Mouse (Mus musculus) spleen, postnatal 4 days (tissue): ENCODE data around the gene Slc34a3.

Source experiments
- DNase-seq, 2 experiments: peaks; one replicate each; pipeline ENCODE4 v3.0.0; 2022; ENCODE audit warnings: low spot score in 2 of 2

Gene Slc34a3

GRCm38 (mm10) chr2:25252331-25252730 lies 18.2 kb upstream of the Slc34a3 start:
- DNase-seq, result no peak

- DNase-seq, result no peak
These were observed 12.3 kb upstream of the Slc34a3 start, which contains the start of gene AL732309.1 for GRCm38 (mm10) chr2:25246183-25247072. Gene AL732309.1 (minus strand): TSS chr2:25246863.

GRCm38 (mm10) chr2:25244144-25244543 lies 10.0 kb upstream of the Slc34a3 start:
- no peak for DNase-seq

GRCm38 (mm10) chr2:25243342-25243741 lies 9.2 kb upstream of the Slc34a3 start:
- DNase-seq, result no peak

DNA sequence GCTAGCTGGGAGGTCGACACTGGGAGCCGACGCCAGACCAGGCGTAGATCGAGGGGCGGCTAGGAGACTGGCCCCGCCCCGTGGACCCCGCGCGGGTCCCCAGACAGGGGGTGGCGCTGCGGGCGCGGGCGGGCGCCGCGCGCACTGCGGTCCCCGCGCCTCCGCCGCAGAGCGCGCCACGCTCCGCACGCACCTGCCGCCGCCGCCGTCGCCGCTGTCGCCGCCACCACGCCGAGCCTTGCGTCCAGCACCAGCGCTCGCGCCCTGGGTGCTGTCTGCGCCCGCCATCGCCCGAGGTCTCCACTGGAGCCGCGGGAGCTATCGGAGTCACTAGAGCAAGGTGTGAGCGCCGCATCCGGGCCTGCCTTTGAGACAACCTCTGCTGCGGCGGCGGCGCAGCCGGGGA lies 7.9 kb upstream of the Slc34a3 start, which contains the start of the genes Rnf208 and Cysrt1:
Gene Rnf208, plus strand, starts transcription at position 155 of the 406 bp plus-strand sequence.
Gene Cysrt1, minus strand, starts transcription at position 352 of the 406 bp plus-strand sequence.
- no peak for DNase-seq

DNA sequence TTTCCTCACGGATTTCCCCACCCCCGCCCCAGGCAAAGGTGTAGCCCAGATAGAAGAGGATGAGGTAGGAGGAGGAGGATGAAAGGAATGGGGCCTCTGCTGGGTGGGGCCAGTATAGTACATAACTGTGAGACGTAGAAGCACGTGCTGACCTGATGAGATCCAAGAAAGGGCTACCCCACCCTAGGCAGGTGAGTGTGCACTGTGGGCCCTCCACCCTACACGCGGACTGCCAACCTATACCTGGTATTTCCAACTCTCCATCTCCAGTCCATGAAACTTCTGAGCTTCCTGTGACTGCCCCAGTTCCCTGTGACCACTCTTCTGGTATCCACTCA lies 7.2 kb upstream of the Slc34a3 start:
- no peak for DNase-seq

DNA sequence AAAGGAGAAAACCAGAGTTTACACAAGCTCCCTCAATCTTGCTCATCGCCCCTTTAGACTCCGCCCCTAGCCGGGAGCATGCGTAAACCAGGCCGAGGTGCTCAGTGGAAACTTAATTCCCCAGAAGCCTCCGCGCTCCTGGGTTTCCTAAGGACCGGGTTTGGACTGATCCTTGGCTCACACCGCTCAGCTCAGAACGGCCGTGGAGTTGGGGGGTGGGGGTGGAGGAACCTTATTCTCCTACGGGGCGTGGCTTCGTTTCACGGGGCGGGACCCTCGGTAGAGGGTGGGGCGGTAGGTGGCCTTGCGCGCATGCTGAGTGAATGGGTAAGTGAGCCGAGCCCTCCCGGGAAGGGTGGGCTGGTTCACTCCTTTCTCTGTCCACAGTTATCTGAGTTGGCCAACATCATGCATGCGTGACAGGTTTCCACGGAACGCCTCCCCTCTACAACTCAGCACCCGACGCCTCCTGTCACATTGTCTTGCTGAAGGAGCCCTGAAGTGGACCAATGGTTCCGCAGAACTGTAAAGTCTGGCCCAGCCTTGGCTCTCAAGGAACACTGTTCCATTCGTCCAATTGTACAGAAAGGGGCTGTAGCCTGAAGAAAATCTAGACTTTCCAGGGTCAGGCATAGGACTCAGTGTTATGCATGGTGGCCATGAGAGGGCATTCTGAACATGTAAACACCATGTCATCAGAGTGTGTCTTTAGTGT lies 6.7 kb upstream of the Slc34a3 start:
- DNase-seq, result peak in 1 of 2 experiments; percentile 52

DNA sequence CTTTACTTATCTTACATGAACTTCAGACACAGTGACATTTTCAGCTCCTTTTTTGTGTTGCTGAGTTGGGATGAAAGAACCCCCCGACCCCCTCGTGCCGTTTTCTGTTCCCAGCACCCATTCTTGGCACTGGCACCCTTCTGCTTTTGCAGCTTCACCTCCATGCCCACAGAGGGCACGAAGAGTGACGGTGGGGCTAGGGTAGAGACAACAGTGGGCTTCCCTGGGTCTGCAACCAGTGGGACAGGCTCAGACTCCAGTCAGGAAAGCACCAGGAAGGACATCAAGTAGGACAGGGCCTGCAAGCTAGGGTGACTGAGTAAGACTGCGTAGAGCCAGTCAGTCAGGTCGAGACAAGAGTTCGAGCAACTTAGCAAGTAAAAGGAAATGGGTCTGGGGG lies 6.1 kb upstream of the Slc34a3 start:
- no peak for DNase-seq

DNA sequence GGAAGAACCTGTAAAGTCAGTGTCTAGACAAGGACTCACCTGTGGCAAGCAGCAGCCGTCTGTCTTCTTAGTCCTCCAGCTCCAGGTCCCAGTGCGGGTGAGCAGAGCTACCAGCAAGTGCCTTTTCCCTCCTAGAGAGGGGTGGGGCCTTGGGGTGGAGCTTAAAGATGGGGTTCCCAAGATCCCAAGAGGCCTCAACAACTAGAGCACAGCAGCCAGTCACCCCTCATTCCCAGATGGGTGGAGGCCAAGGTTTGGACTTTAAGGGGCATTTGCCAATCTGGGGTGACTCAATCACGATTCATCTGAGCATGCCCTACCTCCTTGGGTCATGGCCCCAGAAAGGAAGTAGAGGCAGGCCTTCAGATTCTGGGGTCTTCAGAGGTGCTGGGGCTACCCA lies 5.6 kb upstream of the Slc34a3 start:
- DNase-seq, result no peak

GRCm38 (mm10) chr2:25238106-25238505 lies 3.9 kb upstream of the Slc34a3 start:
- DNase-seq, result no peak

DNA sequence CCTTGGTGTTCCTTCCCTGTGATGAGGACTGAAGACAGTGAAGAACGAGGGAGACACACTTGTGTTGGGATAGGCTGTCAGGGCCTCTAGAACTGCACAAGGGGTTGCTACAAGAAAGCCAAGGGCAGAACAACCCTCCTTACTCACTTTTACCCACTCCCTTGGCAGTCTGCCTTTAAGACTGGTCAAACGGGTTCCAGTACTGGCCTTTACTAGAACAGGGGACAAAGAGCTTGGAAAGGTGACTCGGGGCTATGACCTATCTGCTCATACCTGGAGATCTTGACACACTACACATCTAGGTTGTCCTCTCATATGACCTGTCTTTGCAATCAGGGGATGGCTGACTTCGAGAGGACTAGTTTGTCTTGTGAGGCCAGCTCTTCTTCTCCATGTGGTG lies 3.4 kb upstream of the Slc34a3 start:
- no peak for DNase-seq

GRCm38 (mm10) chr2:25236614-25237013 lies 2.5 kb upstream of the Slc34a3 start, which contains the start of gene Rnf224:
Gene Rnf224 (minus strand): TSS chr2:25236787.
- no peak for DNase-seq

DNA sequence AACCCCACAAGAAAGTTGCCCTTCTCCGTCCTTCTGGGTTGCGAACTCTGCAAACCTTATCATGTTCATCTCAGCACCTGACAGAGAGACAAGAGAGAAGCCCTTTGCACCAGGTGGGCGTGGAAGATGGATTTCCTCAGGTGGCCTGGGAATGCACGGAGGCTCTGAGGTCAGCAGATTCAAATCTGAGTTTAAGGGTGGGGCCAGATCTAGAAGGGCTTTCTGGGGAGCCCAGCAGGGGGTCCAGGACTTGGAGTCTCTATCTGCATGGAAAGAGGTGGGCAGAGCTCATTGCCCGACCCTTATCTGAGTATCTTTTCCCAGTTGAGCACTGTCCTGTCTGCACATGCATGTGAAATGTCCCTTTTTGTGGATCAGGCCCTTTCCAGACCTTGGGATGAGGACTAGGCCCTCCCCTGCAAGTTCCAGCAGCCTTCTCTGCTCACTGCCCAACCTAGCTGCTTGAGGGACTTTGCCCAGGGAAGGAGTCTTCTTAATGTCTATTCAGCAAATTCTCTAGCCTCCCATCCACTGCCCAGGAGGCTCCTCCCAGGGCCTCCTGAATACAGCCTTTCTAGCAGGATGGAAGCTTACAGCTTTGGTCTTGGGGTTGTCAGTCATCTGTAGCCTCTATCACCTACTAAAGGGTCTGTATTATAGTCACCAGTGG lies 522 bp upstream of the Slc34a3 start:
- DNase-seq, result no peak

GRCm38 (mm10) chr2:25233421-25233820 lies 743 bp downstream of the Slc34a3 start:
- no peak for DNase-seq

- DNase-seq, result no peak
These were observed 3.1 kb downstream of the Slc34a3 start for GRCm38 (mm10) chr2:25231038-25231437.

- DNase-seq, result no peak
These were observed 3.6 kb downstream of the Slc34a3 start for GRCm38 (mm10) chr2:25230581-25230980.

DNA sequence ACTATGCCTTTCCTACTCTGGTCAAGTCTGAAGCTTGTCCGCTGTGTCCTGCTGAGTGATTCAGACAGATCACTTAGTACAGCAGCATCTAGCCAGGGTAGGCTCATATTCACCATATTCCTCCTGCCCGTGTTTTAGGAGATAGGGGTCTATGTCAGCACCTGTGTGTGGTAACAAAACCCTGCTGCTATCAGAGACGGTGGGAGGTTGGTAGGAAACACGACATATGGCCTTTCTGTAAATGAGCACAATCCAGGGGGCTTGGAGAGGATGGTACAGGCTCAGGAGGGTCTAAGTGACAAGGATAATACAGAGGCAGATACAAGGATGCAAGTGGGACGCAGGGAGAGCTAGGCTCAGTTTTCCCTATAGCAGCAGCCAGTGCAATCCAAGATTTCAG lies 4.6 kb downstream of the Slc34a3 start:
- no peak for DNase-seq

DNA sequence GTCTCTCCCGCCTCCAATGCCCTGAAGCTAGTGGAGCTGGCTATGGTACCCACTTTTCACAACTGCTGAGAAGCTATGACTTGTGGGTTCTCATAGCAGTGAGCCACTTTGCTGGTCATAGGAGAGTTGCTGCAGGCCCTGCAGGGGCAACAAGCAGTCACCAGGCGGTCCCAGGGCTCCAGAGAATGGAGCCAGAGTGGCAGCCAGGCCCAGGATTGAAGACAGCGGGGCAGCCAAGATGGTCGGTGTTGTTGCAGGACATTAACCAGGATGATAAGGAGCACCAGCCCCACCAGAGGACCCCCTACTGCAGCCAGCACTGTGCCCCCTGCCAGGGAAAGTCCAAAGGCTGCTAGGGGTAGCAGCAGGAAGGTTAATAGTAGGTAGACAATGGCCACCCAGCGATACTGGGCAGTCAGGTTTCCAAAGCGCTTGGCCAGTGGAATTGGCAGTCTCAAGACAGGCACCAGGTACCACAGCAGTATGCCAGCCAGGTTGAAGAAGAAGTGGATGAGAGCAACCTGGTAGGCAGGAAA lies 5.1 kb downstream of the Slc34a3 start:
- no peak for DNase-seq

DNA sequence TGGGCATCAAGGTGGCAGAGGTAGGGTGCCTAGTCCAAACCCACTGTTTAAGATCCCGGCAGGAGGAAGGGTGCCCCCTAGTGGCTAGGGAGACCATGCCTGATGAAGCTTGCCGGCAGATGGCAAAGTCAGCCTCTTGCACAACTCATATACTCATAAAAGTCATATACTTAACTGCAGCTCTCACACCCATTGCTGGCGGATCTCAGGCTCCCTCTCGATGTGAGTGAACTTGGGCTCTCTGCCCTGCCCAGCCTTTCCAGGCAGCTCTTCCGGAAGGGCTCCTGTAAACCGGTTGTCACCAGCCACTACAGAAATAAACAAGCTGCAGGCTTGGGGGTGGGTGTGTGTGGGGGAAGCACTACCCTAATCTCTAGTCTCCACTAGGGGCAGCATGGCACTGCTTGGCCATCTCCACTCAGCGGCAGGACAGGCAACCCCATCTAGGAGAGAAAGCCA lies 5.7 kb downstream of the Slc34a3 start:
- peak; percentile 91 to 97 for DNase-seq

DNA sequence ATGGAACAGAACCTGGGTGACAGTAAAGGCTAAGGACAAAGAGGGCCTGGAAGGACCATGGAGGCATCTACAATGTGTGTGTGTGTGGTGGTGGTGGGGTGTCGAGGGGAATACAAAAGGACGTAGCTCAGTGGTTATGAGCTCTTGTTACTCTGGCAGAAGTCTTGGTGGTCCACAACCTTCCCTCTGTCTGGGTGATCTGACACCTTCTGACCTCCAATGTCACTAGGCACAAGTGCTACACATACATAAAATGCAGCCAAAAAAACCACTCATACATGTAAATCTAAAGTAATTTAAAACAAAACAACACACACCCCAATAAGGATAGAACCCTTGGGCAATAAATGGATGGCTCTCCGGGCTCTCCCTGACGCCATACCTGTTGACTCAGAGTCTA lies 6.8 kb downstream of the Slc34a3 start:
- no peak for DNase-seq

GRCm38 (mm10) chr2:25226864-25227263 lies 7.3 kb downstream of the Slc34a3 start:
- no peak for DNase-seq
